Mouse (Mus musculus) brain, embryonic 18.5 days (tissue): ENCODE measurements at regions not wholly inside any gene's neighbourhood (a gene's known extent, or its start where the extent isn't known, plus 50 kb on each side); places are given as distances from the start of the nearest gene placed in this dataset.

Experiments
- DNase-seq: peaks from one replicate; pipeline ENCODE4 v3.0.0-alpha.2; 2012; ENCODE audit warnings: low read depth, low spot score

GRCm38 (mm10) chr10:17202556-17203415 is 520.2 kb upstream of the Cited2 start:
- DNase-seq, result peak; percentile 62

GRCm38 (mm10) chr10:17203416-17204110 is 519.5 kb upstream of the Cited2 start:
- DNase-seq, result no peak

GRCm38 (mm10) chr10:17204153-17204552 is 518.9 kb upstream of the Cited2 start:
- DNase-seq, result no peak

- no peak for DNase-seq
Measured at GRCm38 (mm10) chr10:17212551-17213309, 510.3 kb upstream of the Cited2 start.

GRCm38 (mm10) chr10:17213310-17214064 is 509.5 kb upstream of the Cited2 start:
- DNase-seq, result no peak

GRCm38 (mm10) chr10:17214065-17214440 is 509.0 kb upstream of the Cited2 start:
- no peak for DNase-seq

GRCm38 (mm10) chr10:17215029-17215428 is 508.0 kb upstream of the Cited2 start:
- no peak for DNase-seq

- DNase-seq, result no peak
Measured at GRCm38 (mm10) chr10:17221495-17221894, 501.5 kb upstream of the Cited2 start.

- no peak for DNase-seq
Measured at GRCm38 (mm10) chr10:17225727-17226126, 497.3 kb upstream of the Cited2 start.

GRCm38 (mm10) chr10:17230040-17230818 is 492.8 kb upstream of the Cited2 start:
- DNase-seq, result no peak

- DNase-seq, result no peak
Measured at GRCm38 (mm10) chr10:17235955-17236650, 486.9 kb upstream of the Cited2 start.

GRCm38 (mm10) chr10:17236761-17237160 is 486.3 kb upstream of the Cited2 start:
- no peak for DNase-seq

- no peak for DNase-seq
Measured at GRCm38 (mm10) chr10:17237463-17237862, 485.6 kb upstream of the Cited2 start.

- DNase-seq, result no peak
Measured at GRCm38 (mm10) chr10:17237918-17238850, 484.8 kb upstream of the Cited2 start.

- no peak for DNase-seq
Measured at GRCm38 (mm10) chr10:17248270-17248669, 474.7 kb upstream of the Cited2 start.

- no peak for DNase-seq
Measured at GRCm38 (mm10) chr10:17253040-17253439, 470.0 kb upstream of the Cited2 start.

GRCm38 (mm10) chr10:17260154-17260553 is 462.9 kb upstream of the Cited2 start:
- no peak for DNase-seq

GRCm38 (mm10) chr10:17260615-17261014 is 462.4 kb upstream of the Cited2 start:
- no peak for DNase-seq
